Mouse (Mus musculus): Measurements from ENCODE around the gene Rpl23a. TPM values are rescaled to one million over a fixed set of nuclear protein-coding genes. Genes with fewer than 3 reads are reported as not detected.

Gene Rpl23a
- polyA plus RNA-seq, 1 experiment from 2014 or later: 1,381 TPM

GRCm38 (mm10) chr11:78175771-78176401, 7.5 kb downstream of the Rpl23a start:
- Histone ChIP-seq H3K9me3 (no peaks in the 10 kb centered on the region), H3K4me3 (replicated peaks) (peak overlapping the region; percentile 60), H3K9ac (replicated peaks) (peak overlapping the region; percentile 57), H3K27ac (peak overlapping the region; percentile 87), H3K4me1 (replicated peaks) (peaks cover 30% of the 10 kb centered on the region), H3K4me2 (peak overlapping the region; percentile 98), H3K36me3 (peaks cover 29% of the 10 kb centered on the region), H3K27me3 (no peaks in the 10 kb centered on the region)
- ATAC-seq (ENCODE audit: insufficient number of reproducible peaks, insufficient read depth, low FRiP score, low TSS enrichment, low read depth): no peak
- 3% methylated on average over 9 of the region's 10 CpGs for WGBS

DNA sequence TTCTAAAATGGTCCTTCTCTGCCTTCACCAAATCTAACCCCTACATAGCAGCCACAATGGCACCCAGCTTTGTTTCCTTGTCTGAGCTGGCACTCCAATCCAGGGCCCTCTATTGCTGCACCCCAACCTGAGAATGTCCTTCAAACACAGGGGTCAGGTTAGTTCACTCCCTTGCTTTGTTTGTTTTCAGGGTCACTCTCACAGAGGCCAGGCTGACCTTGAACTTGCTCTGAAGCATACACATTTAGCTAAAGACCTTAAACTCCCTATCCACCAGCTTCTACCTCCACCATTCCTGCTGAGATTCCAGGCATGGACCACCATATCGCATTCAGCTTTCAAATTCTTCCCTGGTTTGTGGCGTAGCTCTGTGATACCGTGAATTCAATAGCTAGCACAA, 8.9 kb downstream of the Rpl23a start:
- Histone ChIP-seq H3K27ac (no peak overlapping the region), H3K36me3 (peaks cover 22% of the 10 kb centered on the region), H3K4me3 (replicated peaks) (no peak overlapping the region), H3K9me3 (no peaks in the 10 kb centered on the region), H3K4me2 (no peak overlapping the region), H3K4me1 (replicated peaks) (peaks cover 17% of the 10 kb centered on the region), H3K9ac (replicated peaks) (no peak overlapping the region), H3K27me3 (no peaks in the 10 kb centered on the region)
- WGBS: 91% methylated on average over 3 of the region's 3 CpGs
- ATAC-seq (ENCODE audit: insufficient number of reproducible peaks, insufficient read depth, low FRiP score, low TSS enrichment, low read depth): no peak

- no peak overlapping the region for H3K9ac ChIP-seq (replicated peaks)
- no peak overlapping the region for H3K4me2 ChIP-seq
- H3K9me3 ChIP-seq: no peaks in the 10 kb centered on the region
- no peak for ATAC-seq (ENCODE audit: insufficient number of reproducible peaks, insufficient read depth, low FRiP score, low TSS enrichment, low read depth)
- H3K27me3 ChIP-seq: no peaks in the 10 kb centered on the region
- no peak overlapping the region for H3K4me3 ChIP-seq (replicated peaks)
- 81% methylated on average over 19 of the region's 19 CpGs for WGBS
- peaks cover 20% of the 10 kb centered on the region for H3K36me3 ChIP-seq
- peaks cover 11% of the 10 kb centered on the region; the same call in 1 of the 2 replicates for H3K4me1 ChIP-seq (replicated peaks)
- H3K27ac ChIP-seq: no peak overlapping the region
These were observed 10.5 kb downstream of the Rpl23a start for GRCm38 (mm10) chr11:78172748-78173383.

- H3K4me3 ChIP-seq (replicated peaks): no peak overlapping the region
- peaks cover 20% of the 10 kb centered on the region for H3K36me3 ChIP-seq
- no peaks in the 10 kb centered on the region for H3K9me3 ChIP-seq
- H3K9ac ChIP-seq (replicated peaks): no peak overlapping the region
- H3K4me1 ChIP-seq (replicated peaks): peaks cover 6% of the 10 kb centered on the region; the same call in 1 of the 2 replicates
- 81% methylated on average over 16 of the region's 16 CpGs for WGBS
- H3K27me3 ChIP-seq: no peaks in the 10 kb centered on the region
- H3K27ac ChIP-seq: no peak overlapping the region
- no peak for ATAC-seq (ENCODE audit: insufficient number of reproducible peaks, insufficient read depth, low FRiP score, low TSS enrichment, low read depth)
- H3K4me2 ChIP-seq: no peak overlapping the region
These were observed 11.2 kb downstream of the Rpl23a start for GRCm38 (mm10) chr11:78172034-78172747.

DNA sequence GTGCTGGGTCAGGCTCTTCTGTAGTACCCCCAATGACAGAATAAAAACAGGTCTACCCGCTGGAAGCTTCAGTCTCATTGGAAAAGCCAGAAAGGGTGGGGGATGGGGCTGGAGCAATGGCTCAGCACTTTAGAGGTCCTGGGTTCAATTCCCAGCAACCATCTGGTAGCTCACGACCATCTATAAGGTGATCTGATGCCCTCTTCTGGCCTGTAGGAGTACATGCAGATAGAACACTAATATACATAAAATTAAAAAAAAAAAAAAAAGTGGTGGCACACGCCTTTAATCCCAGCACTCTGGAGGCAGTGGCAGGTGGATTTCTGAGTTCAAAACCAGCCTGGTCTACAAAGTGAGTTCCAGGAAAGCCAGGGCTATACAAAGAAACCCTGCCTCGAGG, 12.1 kb downstream of the Rpl23a start:
- Histone ChIP-seq H3K4me1 (replicated peaks) (peaks cover 9% of the 10 kb centered on the region), H3K27ac (no peak overlapping the region), H3K36me3 (peaks cover 20% of the 10 kb centered on the region), H3K9me3 (no peaks in the 10 kb centered on the region), H3K4me3 (replicated peaks) (no peak overlapping the region), H3K27me3 (no peaks in the 10 kb centered on the region), H3K9ac (replicated peaks) (no peak overlapping the region), H3K4me2 (no peak overlapping the region)
- ATAC-seq (ENCODE audit: insufficient number of reproducible peaks, insufficient read depth, low FRiP score, low TSS enrichment, low read depth): no peak
- 80% methylated on average over 4 of the region's 4 CpGs for WGBS

- Histone ChIP-seq H3K4me1 (replicated peaks) (peaks cover 16% of the 10 kb centered on the region), H3K9me3 (no peaks in the 10 kb centered on the region), H3K4me3 (replicated peaks) (no peak overlapping the region), H3K4me2 (no peak overlapping the region), H3K36me3 (peaks cover 20% of the 10 kb centered on the region), H3K27me3 (no peaks in the 10 kb centered on the region), H3K9ac (replicated peaks) (no peak overlapping the region), H3K27ac (0 out of 2 replicates have a peak overlapping the region, but pooled peaks have one; percentile 12)
- 90% methylated on average over 15 of the region's 15 CpGs for WGBS
- no peak for ATAC-seq (ENCODE audit: insufficient number of reproducible peaks, insufficient read depth, low FRiP score, low TSS enrichment, low read depth)
These were observed 13.1 kb downstream of the Rpl23a start for GRCm38 (mm10) chr11:78170306-78170705.

DNA sequence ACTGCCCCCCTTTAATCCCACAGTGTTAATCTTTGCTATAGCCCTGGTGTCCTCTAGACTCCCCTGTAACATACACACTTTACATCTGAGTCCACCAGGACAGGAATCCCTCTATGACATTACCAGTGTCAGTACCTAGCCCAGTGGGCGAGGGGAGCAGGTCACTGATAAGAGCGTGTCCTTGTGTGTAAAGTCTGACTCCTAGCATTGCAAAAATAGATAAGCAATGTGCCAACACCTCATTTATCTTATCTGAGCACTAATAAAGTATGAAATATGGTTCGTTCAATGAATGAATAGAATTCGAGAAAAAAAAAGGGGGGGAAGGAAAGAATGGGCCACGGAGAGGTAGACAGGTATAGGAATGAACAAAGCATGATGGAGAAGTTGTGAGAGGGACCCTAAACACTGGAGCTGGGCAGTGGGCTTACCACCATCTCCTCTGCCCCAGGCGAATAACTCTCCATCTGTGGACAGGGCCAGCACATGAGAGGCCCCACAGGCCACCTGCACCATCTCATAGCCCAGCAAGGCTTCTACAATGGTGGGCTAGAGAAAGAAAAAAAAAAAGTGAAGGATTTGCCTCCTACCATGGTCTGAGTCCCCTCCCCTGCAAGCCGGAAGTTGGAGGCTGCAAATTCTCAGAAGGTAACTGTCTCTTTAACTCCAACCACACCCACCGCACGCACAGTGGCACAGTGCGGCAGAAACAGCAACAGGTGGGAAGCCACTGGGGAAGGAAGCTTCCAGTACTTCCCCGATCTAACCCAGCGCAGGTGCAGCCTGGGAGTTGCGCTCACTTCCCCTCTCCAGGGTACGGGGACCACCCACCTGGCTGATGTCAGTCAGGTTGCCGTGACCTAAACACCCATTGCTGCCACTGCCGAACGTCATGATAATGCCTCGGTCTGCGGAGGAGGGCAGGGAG, 14.6 kb downstream of the Rpl23a start:
- WGBS: 65% methylated on average over 19 of the region's 19 CpGs

DNA sequence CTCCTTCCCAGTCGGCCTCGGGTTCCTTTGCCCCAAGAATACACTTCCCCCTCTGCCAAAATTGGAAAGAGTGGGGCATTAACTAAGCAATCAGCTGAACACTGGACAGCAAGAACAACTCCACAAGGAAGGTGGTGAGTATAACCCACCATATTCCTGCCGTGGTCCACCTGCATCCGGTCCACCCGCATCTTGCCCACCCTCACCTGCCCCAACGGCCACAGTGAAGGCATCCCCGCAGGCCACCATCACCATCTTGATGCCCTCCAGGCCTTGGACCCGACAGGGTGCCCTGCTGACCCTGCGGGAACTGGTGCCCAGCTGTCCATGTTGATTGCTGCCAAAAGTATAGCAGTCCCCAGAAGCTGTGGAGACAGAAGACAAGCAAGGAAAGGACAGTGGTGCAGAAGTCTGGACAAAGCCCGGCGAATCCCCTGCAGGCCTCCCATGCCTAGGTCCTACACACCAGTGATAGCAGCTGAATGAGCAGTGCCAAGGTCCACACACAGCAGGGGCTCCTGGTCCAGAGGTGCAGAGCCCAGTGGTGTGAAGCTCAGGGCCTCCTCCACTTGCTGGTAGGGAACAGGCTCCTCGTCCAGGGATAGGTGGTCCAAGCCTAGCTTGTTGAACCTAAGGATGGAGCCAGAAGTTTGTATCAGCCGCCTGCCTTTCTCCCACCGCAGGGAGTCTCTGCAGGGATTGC, 16.0 kb downstream of the Rpl23a start:
- Histone ChIP-seq H3K9me3 (no peaks in the 10 kb centered on the region), H3K4me2 (no peak overlapping the region), H3K4me3 (replicated peaks) (no peak overlapping the region), H3K4me1 (replicated peaks) (peaks cover 31% of the 10 kb centered on the region), H3K27me3 (no peaks in the 10 kb centered on the region), H3K9ac (replicated peaks) (no peak overlapping the region), H3K27ac (no peak overlapping the region), H3K36me3 (peaks cover 26% of the 10 kb centered on the region)
- WGBS: 91% methylated on average over 14 of the region's 14 CpGs
- no peak for ATAC-seq (ENCODE audit: insufficient number of reproducible peaks, insufficient read depth, low FRiP score, low TSS enrichment, low read depth)

More for the DNA sequence above, 14.6 kb downstream of the Rpl23a start:
- Histone ChIP-seq H3K4me1 (replicated peaks) (peaks cover 17% of the 10 kb centered on the region), H3K9ac (replicated peaks) (no peak overlapping the region), H3K27ac (no peak overlapping the region), H3K36me3 (peaks cover 20% of the 10 kb centered on the region), H3K27me3 (no peaks in the 10 kb centered on the region), H3K9me3 (no peaks in the 10 kb centered on the region), H3K4me3 (replicated peaks) (no peak overlapping the region), H3K4me2 (no peak overlapping the region)
- ATAC-seq (ENCODE audit: insufficient number of reproducible peaks, insufficient read depth, low FRiP score, low TSS enrichment, low read depth): no peak

DNA sequence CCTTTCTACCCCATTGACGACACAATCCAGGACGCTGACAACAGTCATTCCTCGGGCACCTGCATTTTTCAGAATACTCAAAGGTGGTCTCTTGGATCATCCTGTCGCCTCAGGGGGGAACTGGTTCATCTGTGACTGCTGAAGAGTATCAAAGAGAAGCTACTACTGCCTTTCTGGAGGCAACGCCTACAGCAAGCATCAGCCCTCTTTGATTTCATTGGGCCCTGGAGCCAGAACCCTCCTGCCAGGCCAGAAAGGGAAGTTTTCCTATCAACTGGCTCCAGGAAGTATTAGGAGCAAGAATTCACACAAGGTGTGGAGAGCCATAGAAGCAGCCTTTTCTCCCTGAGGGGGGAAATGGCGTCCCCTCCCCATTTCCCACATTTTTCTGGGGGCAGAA, 16.7 kb downstream of the Rpl23a start:
- H3K9ac ChIP-seq (replicated peaks): no peak overlapping the region
- H3K27me3 ChIP-seq: no peaks in the 10 kb centered on the region
- WGBS: 66% methylated on average over 6 of the region's 6 CpGs
- H3K4me1 ChIP-seq (replicated peaks): peaks cover 37% of the 10 kb centered on the region
- ATAC-seq (ENCODE audit: insufficient number of reproducible peaks, insufficient read depth, low FRiP score, low TSS enrichment, low read depth): no peak
- H3K4me3 ChIP-seq (replicated peaks): no peak overlapping the region
- peaks cover 28% of the 10 kb centered on the region for H3K36me3 ChIP-seq
- no peak overlapping the region for H3K27ac ChIP-seq
- no peaks in the 10 kb centered on the region for H3K9me3 ChIP-seq
- no peak overlapping the region for H3K4me2 ChIP-seq

DNA sequence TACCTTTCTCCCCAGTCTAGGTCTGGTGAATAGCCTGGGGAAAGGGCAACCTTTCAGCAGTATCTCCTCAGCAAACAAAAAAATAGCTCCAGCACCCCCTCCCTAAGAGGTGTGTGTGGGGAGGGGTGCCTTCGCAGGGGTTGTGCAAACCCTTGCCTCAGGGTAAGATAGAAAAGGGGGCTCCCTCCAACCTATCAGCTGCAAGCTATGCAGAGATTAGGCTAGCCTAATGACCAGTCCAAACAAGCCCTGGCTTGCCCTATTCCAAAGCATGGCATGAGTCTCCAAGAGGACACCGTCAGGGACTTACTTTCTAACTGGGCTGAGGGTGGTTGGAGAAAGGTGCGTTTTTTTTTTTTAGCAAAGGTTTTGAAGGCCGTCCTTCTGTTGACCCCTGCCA, 17.2 kb downstream of the Rpl23a start:
- Histone ChIP-seq H3K27ac (peak overlapping the region; percentile 91), H3K4me1 (replicated peaks) (peaks cover 40% of the 10 kb centered on the region), H3K4me3 (replicated peaks) (peak overlapping the region; percentile 100), H3K9ac (replicated peaks) (peak overlapping the region; percentile 99; the same call in 1 of the 2 replicates), H3K36me3 (peaks cover 32% of the 10 kb centered on the region), H3K27me3 (no peaks in the 10 kb centered on the region), H3K4me2 (peak overlapping the region; percentile 90), H3K9me3 (no peaks in the 10 kb centered on the region)
- WGBS: 42% methylated on average over 4 of the region's 4 CpGs
- ATAC-seq (ENCODE audit: insufficient number of reproducible peaks, insufficient read depth, low FRiP score, low TSS enrichment, low read depth): no peak

Measured in limb, embryonic 12.5 days (tissue).